Mouse (Mus musculus) liver, embryonic 11.5 days (tissue): ENCODE data around the gene Gm12394. TPM values are rescaled to one million over a fixed set of nuclear protein-coding genes. Genes with fewer than 3 reads are reported as not detected.
"Not testable (repeated sequence)": the region's sequence is repeated elsewhere in the genome, so short reads cannot be mapped to it uniquely, and the experiment has no call there.

ENCODE experiments used
- ATAC-seq: fragments of 200-750 bp; cut with Nextera tagmentation; replicated peaks from 2 replicates; pipeline ENCODE4 v1.8.0; 2017; ENCODE audit warnings: moderate number of reproducible peaks, mild to moderate bottlenecking, moderate TSS enrichment, moderate library complexity; ENCODE audit not compliant: low FRiP score
- DNase-seq: peaks from one replicate; pipeline ENCODE4 v3.0.0-alpha.2; 2017; ENCODE audit warnings: low spot score
- H3K27ac ChIP-seq: fragments of 300-500 bp; sonication (generic); 2 replicates; pipeline ENCODE4 v1.5.1; 2014; ENCODE audit warnings: mild to moderate bottlenecking, low read depth, low read length, control low read depth
- H3K27me3 ChIP-seq: fragments of 300-500 bp; sonication (generic); replicated peaks from 2 replicates; pipeline ENCODE4 v1.6.1; 2014; ENCODE audit warnings: low read length, mixed read lengths; ENCODE audit not compliant: control insufficient read depth, insufficient read depth
- H3K36me3 ChIP-seq: fragments of 300-500 bp; sonication (generic); 2 replicates; pipeline ENCODE4 v1.6.1; 2014; ENCODE audit warnings: mild to moderate bottlenecking, low read length, moderate library complexity, mixed read lengths; ENCODE audit not compliant: control insufficient read depth, insufficient read depth
- H3K4me1 ChIP-seq: fragments of 300-500 bp; sonication (generic); replicated peaks from 2 replicates; pipeline ENCODE4 v1.6.1; 2014; ENCODE audit warnings: low read length, mixed read lengths; ENCODE audit not compliant: control insufficient read depth, insufficient read depth
- H3K4me2 ChIP-seq: fragments of 300-500 bp; sonication (generic); 2 replicates; pipeline ENCODE4 v1.6.1; 2014; ENCODE audit warnings: mild to moderate bottlenecking, control low read depth, moderate library complexity
- H3K4me3 ChIP-seq: fragments of 300-500 bp; sonication (generic); 2 replicates; pipeline ENCODE4 v1.5.1; 2014; ENCODE audit warnings: low read depth, low read length, control low read depth
- H3K9ac ChIP-seq: fragments of 300-500 bp; sonication (generic); 2 replicates; pipeline ENCODE4 v1.6.1; 2014; ENCODE audit warnings: low read depth, low read length, control low read depth
- H3K9me3 ChIP-seq: fragments of 300-500 bp; sonication (generic); 2 replicates; pipeline ENCODE4 v1.6.1; 2016; ENCODE audit warnings: low read length, inconsistent platforms, mixed read lengths; ENCODE audit not compliant: control insufficient read depth
- WGBS: fragments of 180-500 bp; shearing (Covaris S2); extraction: QIAGEN DNeasy Blood & Tissue Kit; methylation state at CpG from one replicate; pipeline ENCODE4 v1.1.7; 2014; 5-methylcytosine and 5-hydroxymethylcytosine counted together
- polyA plus RNA-seq: library from polyadenylated mRNA; unstranded; fragments of >200 nt; fragmentation: Nextera tagmentation; extraction: Ambion mirVana; gene quantifications from 2 replicates; pipeline ENCODE4 v1.2.1, GENCODE M21; 2014

Gene Gm12394
- polyA plus RNA-seq, 1 experiment from 2014 or later = 0.11 TPM

DNA sequence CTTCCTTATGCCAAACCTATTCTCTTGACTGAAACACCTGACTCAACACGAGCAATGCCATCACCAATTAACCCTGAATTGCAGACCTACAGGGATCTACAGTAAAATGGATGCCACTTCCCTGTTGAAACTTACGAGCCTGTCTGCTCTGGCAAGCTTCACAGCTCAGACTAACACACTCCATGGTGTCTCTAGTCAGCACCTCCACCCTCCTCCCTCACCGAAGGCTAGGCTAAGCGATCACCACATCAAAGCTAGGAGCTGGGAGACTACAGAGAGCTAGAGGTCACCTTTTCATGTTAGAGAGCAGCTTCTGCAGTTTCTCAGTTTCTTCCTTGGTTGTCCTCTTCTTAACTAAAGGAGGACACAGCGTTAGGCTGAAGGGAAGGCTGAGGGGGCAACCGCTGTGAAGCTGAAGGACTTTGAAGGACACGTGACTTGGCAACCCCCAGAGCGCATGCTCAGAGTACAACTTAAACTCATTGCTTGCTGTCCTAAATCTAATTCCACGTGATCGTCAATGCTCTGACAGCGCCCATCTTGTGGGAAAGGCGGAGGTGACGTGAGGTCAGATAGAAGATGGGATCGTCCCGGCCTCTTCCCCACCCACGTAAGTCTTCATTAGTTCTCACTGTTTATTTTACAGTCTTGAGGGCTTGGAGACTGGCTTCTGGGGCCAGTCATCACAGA lies 16.3 kb upstream of the Gm12394 start:
- Histone ChIP-seq H3K4me3 (no peak overlapping the region), H3K4me2 (no peak overlapping the region), H3K9ac (no peak overlapping the region), H3K36me3 (no peaks in the 10 kb centered on the region), H3K27me3 (no peaks in the 10 kb centered on the region), H3K9me3 (no peaks in the 10 kb centered on the region), H3K27ac (no peak overlapping the region), H3K4me1 (peaks cover 7% of the 10 kb centered on the region)
- 70% methylated on average over 16 of the region's 16 CpGs for WGBS
- DNase-seq = no peak
- no peak for ATAC-seq

DNA sequence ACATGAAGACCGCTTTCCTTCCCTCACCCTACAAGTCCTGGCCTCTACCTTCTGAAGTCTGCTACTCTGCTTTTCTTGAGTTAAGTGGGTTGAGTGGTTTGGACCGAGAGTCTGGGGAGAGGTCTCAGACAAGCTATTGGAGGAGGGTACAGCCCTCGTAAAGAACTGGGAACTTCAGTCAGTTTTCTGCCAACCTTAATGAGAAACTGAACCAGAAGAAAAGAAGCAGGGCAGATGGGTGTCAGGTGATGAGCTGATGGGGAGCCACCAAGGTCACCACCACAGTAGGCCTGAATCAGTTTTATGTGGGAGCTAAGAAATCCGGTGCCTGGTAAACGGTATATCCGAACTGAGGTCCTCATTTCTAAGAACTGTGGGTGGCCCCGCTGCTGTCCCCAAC lies 15.6 kb upstream of the Gm12394 start:
- Histone ChIP-seq H3K4me1 (peaks cover 7% of the 10 kb centered on the region), H3K36me3 (no peaks in the 10 kb centered on the region), H3K9me3 (no peaks in the 10 kb centered on the region), H3K9ac (no peak overlapping the region), H3K4me3 (no peak overlapping the region), H3K27me3 (no peaks in the 10 kb centered on the region), H3K4me2 (no peak overlapping the region), H3K27ac (no peak overlapping the region)
- DNase-seq (no peak), ATAC-seq (no peak)
- WGBS = 89% methylated on average over 7 of the region's 7 CpGs

DNA sequence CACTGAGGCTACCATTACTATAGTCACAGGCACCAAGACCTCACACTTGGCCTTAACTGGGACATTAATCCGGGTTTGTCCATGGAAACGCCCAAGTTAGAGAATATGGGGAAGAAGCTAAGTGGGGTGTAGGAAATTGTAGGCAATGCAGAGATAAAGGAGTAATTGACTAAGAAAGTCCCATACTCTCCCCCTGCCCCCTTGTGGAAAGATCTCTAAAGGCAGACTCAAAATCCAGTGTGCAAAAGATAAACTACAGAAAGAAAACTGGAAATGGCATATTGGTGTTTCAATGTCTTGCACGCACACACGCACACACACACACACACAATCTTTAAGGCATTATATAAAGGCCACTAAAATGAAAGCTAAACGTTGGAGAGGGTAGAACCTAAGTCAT lies 14.2 kb upstream of the Gm12394 start:
- no peak overlapping the region for H3K4me3 ChIP-seq
- peaks cover 12% of the 10 kb centered on the region for H3K4me1 ChIP-seq
- WGBS = 79% methylated on average over 5 of the region's 5 CpGs
- H3K4me2 ChIP-seq = no peak overlapping the region
- 0 out of 2 replicates have a peak overlapping the region, but pooled peaks have one; percentile 16 for H3K9ac ChIP-seq
- no peaks in the 10 kb centered on the region for H3K9me3 ChIP-seq
- H3K36me3 ChIP-seq = no peaks in the 10 kb centered on the region
- no peak overlapping the region for H3K27ac ChIP-seq
- ATAC-seq (no peak), DNase-seq (no peak)
- H3K27me3 ChIP-seq = no peaks in the 10 kb centered on the region

DNA sequence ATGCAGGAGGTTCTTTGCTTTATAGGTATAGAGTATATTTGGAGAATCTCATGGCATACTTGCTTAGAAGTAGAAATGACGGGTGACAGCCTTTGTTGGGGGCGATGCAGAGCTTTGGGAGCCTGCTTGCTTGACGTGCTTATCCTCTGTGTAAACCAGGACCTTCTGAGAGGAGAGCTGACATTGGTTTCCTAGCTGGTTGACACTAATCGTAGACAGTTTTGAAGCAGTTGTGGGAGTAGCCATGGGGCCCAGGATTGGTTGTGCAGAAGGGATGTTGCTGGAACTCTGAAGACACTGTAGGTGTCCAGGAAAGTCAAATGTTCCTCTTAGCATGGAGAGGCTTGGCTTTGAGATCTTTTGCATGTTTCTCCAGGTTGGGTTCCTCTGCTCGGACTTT lies 11.6 kb upstream of the Gm12394 start:
- H3K4me1 ChIP-seq = peaks cover 12% of the 10 kb centered on the region

DNA sequence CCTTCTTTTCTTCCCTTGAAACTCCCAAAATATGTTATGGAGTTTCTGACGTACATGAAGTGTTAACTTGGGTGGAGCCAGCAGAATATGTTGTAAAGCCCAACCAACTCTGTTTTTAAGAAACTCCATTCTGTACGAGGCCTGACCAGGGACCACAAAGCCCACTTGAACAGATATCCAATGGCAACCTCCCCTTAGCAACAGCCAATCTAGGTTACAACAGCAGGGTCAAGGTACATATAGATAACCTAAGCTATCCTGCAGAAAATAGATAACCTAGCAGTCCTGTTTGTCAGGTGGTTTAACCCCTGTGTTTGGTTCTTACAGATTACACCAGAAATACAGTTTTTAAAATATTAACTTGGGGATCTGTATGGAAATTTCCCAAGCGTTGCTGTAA lies 10.8 kb upstream of the Gm12394 start:
- Histone ChIP-seq H3K4me2 (no peak overlapping the region), H3K4me3 (no peak overlapping the region), H3K36me3 (no peaks in the 10 kb centered on the region), H3K9ac (no peak overlapping the region), H3K4me1 (peaks cover 12% of the 10 kb centered on the region), H3K27ac (peak overlapping the region; percentile 63), H3K27me3 (no peaks in the 10 kb centered on the region), H3K9me3 (no peaks in the 10 kb centered on the region)
- WGBS = 33% methylated on average over 3 of the region's 3 CpGs
- peak; percentile 95 for ATAC-seq
- DNase-seq = no peak

More for the DNA sequence above, 11.6 kb upstream of the Gm12394 start:
- Histone ChIP-seq H3K27ac (peak overlapping the region; percentile 63), H3K4me3 (no peak overlapping the region), H3K9ac (peak overlapping the region; percentile 47; the same call in 1 of the 2 replicates), H3K27me3 (no peaks in the 10 kb centered on the region), H3K4me2 (peak overlapping the region; percentile 4), H3K9me3 (no peaks in the 10 kb centered on the region), H3K36me3 (no peaks in the 10 kb centered on the region)
- no peak for ATAC-seq
- 82% methylated on average over 5 of the region's 5 CpGs for WGBS
- DNase-seq = no peak

DNA sequence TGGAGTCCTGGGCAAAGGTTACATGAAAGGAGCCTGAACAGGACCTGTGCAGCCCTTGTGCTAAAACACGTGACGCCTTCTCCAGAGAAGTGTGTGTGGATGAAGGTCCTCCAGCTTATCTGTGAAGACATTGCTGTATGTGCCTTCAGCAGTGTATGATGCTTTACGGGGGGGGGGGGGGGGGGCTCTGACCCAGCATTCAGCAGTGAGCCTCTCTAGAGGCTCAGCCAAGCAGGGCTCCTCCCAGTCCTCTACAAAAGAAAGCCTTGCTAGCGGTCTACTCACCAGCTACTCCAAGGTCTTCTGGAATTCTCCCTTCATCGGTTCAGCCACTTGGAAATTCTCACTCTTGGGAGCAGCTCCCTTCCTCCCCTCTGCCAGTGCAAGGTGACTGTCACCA lies 6.9 kb upstream of the Gm12394 start:
- H3K4me1 ChIP-seq, H3K36me3 ChIP-seq, H3K4me3 ChIP-seq, H3K27ac ChIP-seq, H3K9ac ChIP-seq, DNase-seq, H3K9me3 ChIP-seq, H3K27me3 ChIP-seq: not testable (repeated sequence)
- peak; percentile 77 for ATAC-seq
- 73% methylated on average over 5 of the region's 5 CpGs for WGBS
- peak overlapping the region; percentile 26 for H3K4me2 ChIP-seq

DNA sequence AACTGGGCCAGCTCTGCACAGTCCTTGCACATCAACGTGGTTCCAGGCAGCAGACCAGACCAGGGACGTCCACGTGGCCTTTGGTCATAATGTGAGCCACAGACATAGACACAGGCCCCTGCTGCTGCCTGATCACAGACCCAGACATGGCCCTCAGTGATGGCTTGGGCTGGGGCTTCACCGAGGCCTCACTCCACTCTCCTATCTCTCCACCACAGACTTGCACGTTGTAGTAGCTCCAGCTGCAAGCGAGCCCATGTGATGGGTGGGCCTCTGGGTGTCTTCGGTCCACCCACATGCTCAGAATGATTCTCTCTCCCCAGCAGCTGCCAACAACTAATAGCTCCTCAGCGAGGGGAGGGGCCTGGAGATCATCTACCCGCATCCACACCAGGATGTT lies 3.9 kb upstream of the Gm12394 start:
- Histone ChIP-seq H3K9ac (peak overlapping the region; percentile 37; the same call in 1 of the 2 replicates), H3K27ac (peak overlapping the region; percentile 77), H3K4me2 (peak overlapping the region; percentile 23; the same call in 1 of the 2 replicates)
- DNase-seq (peak; percentile 56), ATAC-seq (peak; percentile 97)
- H3K36me3 ChIP-seq, H3K4me3 ChIP-seq, H3K4me1 ChIP-seq, H3K27me3 ChIP-seq, H3K9me3 ChIP-seq: not testable (repeated sequence)
- WGBS = 45% methylated on average over 9 of the region's 9 CpGs

DNA sequence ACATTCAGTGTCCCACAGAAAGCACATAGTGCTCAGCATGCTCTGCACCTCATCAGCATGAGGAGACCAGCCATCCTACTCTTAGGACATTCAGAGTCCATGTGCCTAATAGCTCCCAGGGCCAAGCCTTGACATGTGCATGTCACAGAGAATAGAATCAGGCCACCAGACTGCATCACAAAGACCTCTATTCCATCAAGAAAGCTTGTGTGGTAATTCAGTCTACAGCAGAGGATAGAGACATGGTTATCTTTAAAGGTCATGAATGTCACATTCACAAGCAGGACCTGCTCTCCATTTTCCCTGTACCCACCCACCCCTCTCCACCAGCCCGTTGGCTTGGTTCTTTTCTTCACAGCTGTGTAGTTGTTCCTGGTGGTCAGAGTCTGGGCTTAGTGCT lies 2.8 kb downstream of the Gm12394 start, which contains the start of gene Fam205a1:
Fam205a1 (minus strand) TSS at position 101 of the 400 bp plus-strand sequence.
- not testable (repeated sequence) for H3K4me2 ChIP-seq, DNase-seq, H3K9me3 ChIP-seq, ATAC-seq, H3K4me3 ChIP-seq, H3K36me3 ChIP-seq, H3K4me1 ChIP-seq, H3K9ac ChIP-seq, H3K27ac ChIP-seq, H3K27me3 ChIP-seq
- WGBS = 83% methylated on average over 1 of the region's 1 CpGs

DNA sequence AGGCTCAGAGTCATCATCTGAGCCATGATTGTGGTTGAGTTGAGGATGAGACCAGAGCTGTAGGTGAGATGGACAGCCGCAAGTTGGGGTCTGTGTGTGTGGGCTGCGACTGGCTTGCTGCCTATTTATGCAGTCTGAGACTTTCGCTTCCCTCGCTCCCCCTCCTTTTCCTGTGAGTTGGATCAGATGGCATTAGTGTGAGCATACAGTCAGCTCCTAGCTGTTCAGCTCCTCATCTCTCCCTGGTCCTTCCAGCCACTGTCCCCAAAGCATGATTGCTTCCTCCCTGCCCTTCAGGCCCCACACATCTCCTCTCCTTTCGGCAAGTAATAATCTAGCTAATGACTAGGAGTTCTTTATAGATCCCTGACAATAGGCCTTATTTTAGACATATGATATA lies 82.7 kb downstream of the Gm12394 start, which contains the start of gene Ccl21a:
Ccl21a (minus strand) TSS at position 101 of the 400 bp plus-strand sequence.
- no CpG with 5 or more reads among the region's 5 CpGs for WGBS
- H3K9me3 ChIP-seq, H3K4me1 ChIP-seq, H3K4me3 ChIP-seq, DNase-seq, H3K4me2 ChIP-seq, ATAC-seq, H3K9ac ChIP-seq, H3K36me3 ChIP-seq, H3K27ac ChIP-seq, H3K27me3 ChIP-seq: not testable (repeated sequence)
